Mouse (Mus musculus) effector memory CD4-positive, alpha-beta T cell, adult 7 months (primary cell): ENCODE measurements around the gene Cela3b. TPM values are rescaled to one million over a fixed set of nuclear protein-coding genes. Genes with fewer than 3 reads are reported as not detected.

Experiments used
- polyA plus RNA-seq: library from polyadenylated mRNA; unstranded; fragments of 100-300 nt; shearing (Covaris generic); gene quantifications from one replicate; pipeline ENCODE4 v1.2.1, GENCODE M21; 2017

The Cela3b gene
- not detected for polyA plus RNA-seq

DNA sequence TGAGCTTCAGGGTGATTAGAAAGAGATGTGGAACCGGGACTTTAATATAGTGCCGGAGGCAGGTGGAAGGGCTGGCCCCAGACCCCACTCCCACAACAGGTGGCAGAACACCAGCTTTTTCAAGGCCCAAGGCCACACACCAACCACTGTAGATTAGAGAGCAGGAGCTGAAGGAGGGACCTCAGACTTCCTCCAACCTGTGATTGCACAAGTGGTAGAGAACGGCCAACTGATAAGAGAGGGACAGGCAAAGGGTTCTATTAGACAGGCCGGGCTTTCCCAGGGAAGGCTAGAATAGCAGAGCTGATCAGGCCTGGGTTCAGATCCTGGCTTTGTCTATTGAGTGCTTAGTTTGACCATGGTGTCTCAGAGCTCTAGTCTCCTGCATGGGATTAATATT, at the start of gene Cela3b:
Gene Cela3b, minus strand, starts transcription at position 39 of the 400 bp plus-strand sequence.

DNA sequence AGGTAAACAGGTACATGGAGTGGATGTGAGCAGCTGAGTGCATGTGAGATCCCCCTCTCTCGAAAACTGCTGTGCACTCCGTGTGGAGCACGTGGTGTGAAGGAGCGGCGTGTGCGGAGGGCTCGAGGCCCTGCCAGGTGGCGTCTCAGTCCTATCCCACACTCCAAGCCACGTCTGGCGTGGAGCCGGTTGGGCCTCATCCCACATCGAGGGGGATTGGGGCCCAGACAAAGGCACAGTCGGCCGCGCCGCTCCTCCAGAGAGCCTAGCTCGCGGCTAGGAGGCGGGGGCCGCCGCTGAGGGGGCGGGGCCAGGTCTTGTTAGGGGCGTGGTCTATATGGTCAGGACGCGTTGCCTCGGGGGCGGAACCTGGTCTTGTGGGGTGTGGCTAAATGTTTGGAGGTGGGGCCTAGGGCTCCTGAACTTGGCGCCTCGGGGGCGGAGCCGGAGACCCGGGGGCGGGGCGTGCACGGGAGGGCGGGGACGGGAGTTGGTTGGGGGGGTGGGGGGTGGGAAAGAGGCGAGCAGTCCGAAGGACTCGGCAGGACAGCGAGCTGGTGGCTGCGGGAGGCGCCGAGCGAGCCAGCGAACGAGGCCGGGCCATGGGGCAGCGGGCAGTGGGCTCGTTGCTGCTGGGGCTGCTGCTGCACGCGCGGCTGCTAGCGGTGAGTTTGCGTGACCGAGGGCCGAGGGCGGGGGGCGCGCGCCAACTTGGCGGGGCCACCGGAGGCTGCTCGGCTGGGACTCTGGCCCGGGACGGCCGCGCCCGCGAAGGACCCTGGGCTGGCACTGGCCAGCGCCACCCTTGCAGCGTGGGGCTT, 38.1 kb upstream of the Cela3b start, which contains the start of gene Hspg2:
Gene Hspg2, plus strand, starts transcription at position 510 of the 821 bp plus-strand sequence.

DNA sequence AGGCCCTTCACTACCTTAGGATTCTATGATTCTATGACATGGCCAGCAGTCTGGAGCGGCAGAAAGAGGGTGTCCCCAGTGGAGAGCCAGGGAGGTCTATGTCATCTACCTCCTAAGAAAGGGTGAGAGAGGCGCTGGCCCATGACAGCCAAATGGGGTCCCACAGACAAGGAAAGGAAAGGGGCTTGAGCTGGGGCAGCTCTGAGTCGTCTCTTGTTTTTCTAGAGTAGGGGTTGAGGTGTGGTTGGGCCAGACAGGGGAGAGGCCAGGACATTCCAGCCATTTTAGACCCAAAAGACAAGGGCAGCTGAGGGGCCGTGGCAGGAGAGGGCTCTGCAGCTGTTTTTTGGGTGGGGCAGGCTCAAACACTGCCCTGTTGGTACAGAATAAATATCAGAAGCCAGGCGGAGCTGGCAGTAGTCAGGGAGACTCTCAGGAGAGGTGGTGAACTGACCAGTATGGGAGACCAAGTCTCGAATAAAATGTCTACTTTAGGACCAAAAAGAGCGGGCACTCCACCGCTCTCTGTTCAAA, 23.0 kb upstream of the Cela3b start, which contains the start of gene 1700013G24Rik:
Gene 1700013G24Rik, plus strand, starts transcription at position 51 of the 534 bp plus-strand sequence.

GRCm38 (mm10) chr4:137409691-137410090, 20.6 kb downstream of the Cela3b start, which contains the start of gene Cela3a:
TSS of gene Cela3a (minus strand) at chr4:137409791.

Other genes with a start within 250 kb of the Cela3b start
- gene Wnt4, start 153.1 kb downstream of the Cela3b start, polyA plus RNA-seq, result not detected
- 988 TPM for gene Cdc42, start 72.8 kb downstream of the Cela3b start, polyA plus RNA-seq
- gene Cela3a, start 20.7 kb downstream of the Cela3b start, polyA plus RNA-seq, result not detected
- gene 1700013G24Rik, start 22.7 kb upstream of the Cela3b start, polyA plus RNA-seq, result not detected
- not detected for gene Hspg2, start 38.2 kb upstream of the Cela3b start, polyA plus RNA-seq
- gene Ldlrad2, start 144.0 kb upstream of the Cela3b start, polyA plus RNA-seq, result not detected
- gene Usp48, start 163.2 kb upstream of the Cela3b start, polyA plus RNA-seq, result 171 TPM
- gene Rap1gap, start 234.2 kb upstream of the Cela3b start, polyA plus RNA-seq, result 3.1 TPM